Mouse (Mus musculus) liver, embryonic 14.5 days (tissue): ENCODE data around the gene Qrich1.

ENCODE experiments used
- CTCF ChIP-seq: IDR thresholded peaks from 2 replicates; pipeline ENCODE4 v1.5.1; 2016; ENCODE audit warnings: antibody characterized with exemption, low read depth, control low read depth
- EP300 ChIP-seq: IDR thresholded peaks from 2 replicates; pipeline ENCODE4 v1.6.1; 2016; ENCODE audit warnings: antibody characterized with exemption, low read depth

GRCm38 (mm10) chr9:108563671-108564070 lies 47.1 kb downstream of the Qrich1 start:
- TF ChIP-seq CTCF (no peak), EP300 (no peak)
